Mouse (Mus musculus): ENCODE data around the gene Nek10.

DNA sequence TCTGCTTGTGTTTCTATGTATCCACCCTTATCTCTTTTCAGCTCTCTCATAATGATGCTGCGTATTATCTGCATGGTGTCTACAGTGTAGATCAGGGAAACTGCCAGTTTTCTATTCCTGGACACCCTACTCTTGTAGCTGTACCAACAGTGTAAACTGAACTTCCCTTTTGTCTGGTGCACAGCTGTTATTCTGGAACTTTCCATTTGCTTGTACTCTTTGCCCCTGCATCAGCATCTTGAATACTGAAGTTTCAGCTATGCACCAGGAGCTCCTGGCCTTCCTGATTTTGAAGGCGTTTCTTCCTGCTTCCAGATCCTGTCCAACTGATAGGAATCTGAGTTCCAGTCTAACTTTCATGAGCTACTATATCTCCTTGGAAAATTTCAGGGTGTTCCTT is 66.0 kb downstream of the Nek10 start:
- TF ChIP-seq CTCF (IDR thresholded peaks at IDR 0.05) (no peak), EP300 (IDR thresholded peaks at IDR 0.05; ENCODE audit: insufficient read depth, low read depth, low read length) (no peak), POLR2A (IDR thresholded peaks at IDR 0.05; ENCODE audit: insufficient read depth, low read depth, low read length) (no peak)

Data from heart, adult 2 months (tissue).